Mouse (Mus musculus) bone marrow, adult 2 months (tissue): Measurements from ENCODE around the gene Tmbim6.

Experiments
- CTCF ChIP-seq: fragments of 200-500 bp; IDR thresholded peaks from 2 replicates; pipeline ENCODE4 v1.5.1; 2011; ENCODE audit warnings: low read length, control low read depth; ENCODE audit not compliant: control insufficient read depth, insufficient read depth
- POLR2A ChIP-seq: fragments of 200-500 bp; IDR thresholded peaks from 2 replicates; pipeline ENCODE4 v1.6.1; 2011; ENCODE audit warnings: low read depth, mild to moderate bottlenecking, control low read depth, low read length, borderline replicate concordance; ENCODE audit not compliant: control insufficient read depth

- no peak for TF ChIP-seq POLR2A
- no peak for TF ChIP-seq CTCF
Measured at GRCm38 (mm10) chr15:99356462-99356861, 36.2 kb upstream of the Tmbim6 start.
